Mouse (Mus musculus) A20 (cell line): ENCODE data around the gene Esrrg.

Experiments used
- DNase-seq: peaks from one replicate; pipeline ENCODE4 v3.0.0-alpha.2; 2011; ENCODE audit warnings: low read depth, low spot score

The Esrrg gene

DNA sequence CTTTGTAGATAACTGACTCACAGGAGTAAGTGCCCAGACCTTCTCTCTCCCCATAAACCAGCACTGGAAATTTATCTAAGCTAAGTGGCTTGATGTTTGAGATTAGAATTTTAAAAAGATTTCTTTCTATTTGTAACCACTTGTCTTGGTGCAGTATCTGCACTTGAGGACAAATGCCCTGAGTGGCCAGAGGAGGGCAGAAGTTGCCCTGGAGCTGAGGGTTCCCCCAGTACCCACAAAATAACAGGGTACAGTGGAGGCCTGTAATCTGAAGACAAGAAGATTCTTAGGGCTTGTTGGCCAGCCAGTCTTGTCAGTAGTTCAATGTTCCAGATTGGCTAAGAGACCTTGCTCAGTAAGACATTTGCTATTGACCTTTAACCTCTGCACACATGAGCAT, 461.3 kb downstream of the Esrrg start:
- no peak for DNase-seq

DNA sequence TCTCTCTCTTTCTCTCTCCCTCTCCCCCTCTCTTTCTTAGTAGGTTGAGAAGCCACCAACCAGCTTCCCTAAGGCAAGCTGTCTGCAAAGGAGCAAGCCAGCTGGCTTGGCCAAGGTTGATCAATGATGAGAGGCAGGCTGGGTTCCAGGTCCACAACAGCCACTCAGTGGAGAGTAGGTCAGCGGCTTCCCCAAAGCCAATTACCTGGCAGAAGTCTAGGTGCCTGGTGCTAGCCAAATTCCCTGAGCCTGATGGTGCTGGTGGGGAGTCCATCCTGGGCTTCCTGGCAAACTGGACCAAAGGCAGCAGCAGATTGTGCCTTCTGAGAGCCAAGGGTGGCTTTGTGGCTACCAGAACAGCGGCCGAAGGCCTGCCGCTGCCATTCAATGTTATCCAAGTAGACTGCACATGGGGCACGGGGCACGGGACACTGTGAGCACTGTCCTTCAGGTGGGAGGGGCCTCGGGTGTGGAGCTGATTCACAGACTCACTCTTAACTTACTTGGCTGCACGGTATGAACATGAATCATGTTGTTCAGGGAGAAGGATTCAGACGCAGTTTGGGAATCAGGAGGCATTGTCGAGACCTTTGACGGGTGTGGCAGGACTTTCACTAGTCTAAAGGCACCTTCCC, 469.1 kb downstream of the Esrrg start:
- no peak for DNase-seq

DNA sequence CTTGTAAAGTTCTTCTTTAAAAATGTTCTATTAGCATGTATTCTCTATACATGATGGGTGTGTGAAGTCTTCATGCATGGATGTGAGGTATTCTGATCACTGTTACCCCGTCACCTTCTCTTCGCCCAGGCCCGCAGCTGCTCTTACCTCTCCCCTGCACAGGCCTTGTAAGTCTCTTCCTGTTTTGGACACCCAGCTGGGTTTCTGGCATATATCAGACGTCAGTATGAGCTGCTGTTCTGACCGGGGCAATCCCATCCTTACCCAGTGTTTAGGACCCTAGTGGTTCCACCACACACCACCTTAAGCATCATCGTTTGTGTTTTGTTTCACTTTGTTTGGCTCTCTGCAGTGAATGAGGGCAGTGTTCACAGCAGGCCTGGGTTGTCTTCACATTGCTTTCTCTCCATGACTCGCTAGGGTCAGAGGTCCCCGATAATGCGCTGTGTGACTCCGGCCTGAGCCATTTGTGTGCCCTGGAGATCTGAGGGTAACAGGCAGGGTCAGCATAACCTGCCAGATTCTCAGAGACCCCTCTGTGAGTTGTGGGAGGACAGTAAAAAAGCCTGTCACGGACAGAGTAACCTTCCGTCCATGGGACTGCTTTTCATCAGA, 471.8 kb downstream of the Esrrg start:
- DNase-seq: no peak

DNA sequence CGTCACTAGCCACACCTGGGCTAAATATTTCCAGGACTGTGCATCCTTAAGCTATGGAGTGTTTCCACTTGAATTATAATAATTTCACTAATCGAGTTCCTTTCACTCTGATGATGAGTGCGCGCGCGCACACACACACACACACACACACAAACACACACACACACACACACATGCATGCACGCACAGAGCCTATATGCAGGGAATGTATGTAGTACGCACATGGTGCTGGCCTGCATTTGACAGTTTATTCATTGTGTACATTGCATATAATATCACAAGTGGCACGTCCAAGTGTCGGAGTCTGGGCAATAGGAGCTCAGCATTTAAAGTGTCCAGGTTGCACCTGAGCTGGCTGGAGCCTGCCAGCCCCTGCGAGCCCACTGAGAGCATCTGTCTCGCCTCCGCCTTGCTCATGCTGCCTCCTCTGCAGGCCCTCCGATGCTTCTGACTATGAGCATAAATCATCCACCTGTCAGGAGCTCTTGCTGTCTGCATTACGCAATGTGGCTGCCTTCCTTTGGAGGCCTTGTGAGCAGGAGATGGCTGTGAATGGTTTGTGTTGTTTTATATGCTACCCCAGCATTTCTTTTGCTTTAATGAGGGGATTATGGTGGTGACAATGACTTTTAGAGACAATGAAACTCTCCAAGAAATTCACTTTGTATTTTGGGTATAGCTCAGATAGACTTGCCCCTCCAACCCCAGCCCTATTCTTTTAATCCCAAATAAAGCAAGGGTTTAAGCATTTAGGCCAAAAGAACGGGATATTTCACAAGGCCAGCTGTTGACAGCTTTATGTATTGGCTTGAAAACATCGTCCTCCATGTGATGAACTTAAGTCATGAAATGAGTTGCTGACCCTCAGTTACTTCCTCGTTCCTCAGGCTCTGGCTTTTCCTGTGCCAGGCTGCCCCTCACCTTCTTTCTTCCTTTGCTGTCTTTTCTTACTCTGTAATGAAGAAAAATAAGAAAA, 474.4 kb downstream of the Esrrg start:
- no peak for DNase-seq

GRCm38 (mm10) chr1:188085116-188085879, 476.7 kb downstream of the Esrrg start:
- DNase-seq: no peak

DNA sequence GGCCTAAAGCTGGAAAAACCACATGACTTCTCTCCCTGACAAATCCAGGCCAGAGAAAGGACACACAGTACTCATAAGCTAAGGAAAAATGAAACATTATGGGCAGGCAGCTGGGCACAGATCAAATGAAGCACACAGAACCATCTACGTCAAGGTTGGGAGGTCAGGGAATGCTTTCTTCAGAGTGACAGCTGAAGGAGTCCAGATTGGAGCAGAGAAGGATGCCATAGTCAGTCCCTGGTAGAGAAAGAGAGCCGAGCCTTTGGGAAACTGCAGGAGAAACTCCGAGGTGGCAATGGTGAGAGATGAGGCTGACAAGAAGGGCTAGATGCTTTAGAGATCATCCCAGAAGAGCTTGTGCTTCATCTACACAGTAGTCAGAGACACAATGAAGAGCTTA, 485.1 kb downstream of the Esrrg start:
- DNase-seq: no peak

DNA sequence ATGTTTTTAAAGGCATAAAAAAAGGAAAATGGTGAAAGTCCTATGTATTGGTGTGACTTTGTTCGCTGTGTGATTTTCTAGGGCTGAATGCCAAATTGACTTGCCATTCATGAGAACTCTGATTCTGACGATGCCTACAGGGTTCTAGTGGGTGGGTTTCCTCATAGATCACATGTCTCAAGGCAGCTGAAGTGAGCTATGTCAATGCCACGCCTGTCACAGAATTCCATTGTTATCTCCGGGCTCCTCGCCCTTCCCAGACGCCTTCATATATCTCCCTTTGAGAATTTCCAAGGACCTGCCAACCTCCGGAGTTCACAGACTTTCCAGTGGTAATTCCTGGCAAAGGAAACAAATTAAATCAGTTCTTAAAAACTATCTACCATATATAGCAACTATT, 493.2 kb downstream of the Esrrg start:
- DNase-seq: no peak

DNA sequence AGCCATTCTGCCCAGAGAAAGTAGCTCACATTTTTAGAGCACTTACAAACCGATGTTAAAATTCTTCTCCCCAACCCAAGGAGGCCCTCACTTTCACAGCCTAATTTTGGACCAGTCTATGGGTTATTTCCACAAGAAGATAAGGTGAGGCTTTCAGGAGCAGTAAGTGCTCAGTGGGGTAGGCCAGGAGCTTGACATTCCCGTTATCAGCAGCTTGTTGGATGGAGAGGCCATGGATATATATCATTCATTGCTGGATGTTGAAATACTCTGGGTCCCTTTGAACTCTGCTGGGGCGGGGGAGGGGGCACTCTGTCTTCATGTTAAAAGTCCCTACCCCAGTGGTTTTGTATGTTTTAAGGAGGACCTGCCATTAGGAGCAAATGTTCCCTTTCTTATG, 494.6 kb downstream of the Esrrg start:
- no peak for DNase-seq

GRCm38 (mm10) chr1:188105516-188105915, 496.9 kb downstream of the Esrrg start:
- DNase-seq: no peak

DNA sequence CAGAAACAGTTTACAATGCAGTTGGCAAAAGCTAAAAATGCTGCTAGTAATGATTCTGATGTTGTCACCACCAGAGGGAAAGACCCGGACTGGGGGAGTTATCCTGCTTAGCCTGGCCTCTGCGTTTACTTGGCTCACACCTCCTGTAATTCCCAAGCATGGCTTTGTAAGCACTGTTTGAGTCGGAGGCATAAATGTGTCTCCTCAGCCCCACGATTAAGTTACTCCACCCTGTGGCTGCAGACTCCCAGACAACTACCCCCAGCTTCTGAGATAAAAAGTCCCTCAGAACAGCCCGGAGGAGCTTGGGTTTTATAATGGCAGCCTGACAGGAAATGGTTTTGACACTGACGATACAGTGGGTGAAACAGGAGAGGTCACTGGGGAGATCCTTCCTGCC, 499.4 kb downstream of the Esrrg start:
- no peak for DNase-seq

- DNase-seq: no peak
Measured at GRCm38 (mm10) chr1:188111552-188111951, 503.0 kb downstream of the Esrrg start.

DNA sequence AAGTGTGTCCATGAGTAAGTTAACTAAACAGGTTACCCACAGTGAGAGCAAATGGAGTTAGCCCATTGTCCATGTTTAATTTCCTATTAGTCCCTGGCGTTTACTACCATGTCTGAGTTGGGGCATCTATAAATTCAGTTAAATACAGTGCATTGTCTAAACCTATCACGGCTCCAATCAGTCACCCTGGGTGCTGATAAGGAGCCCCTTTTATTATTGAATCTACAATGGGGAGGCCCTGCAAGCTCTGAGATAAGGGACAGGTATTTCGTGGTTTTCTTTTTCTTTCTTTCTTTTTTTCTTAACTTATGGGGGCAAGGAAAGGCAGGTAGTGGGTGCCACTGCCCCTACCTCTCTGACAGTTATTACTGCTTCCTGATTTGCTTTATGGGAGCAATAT, 504.6 kb downstream of the Esrrg start:
- no peak for DNase-seq

DNA sequence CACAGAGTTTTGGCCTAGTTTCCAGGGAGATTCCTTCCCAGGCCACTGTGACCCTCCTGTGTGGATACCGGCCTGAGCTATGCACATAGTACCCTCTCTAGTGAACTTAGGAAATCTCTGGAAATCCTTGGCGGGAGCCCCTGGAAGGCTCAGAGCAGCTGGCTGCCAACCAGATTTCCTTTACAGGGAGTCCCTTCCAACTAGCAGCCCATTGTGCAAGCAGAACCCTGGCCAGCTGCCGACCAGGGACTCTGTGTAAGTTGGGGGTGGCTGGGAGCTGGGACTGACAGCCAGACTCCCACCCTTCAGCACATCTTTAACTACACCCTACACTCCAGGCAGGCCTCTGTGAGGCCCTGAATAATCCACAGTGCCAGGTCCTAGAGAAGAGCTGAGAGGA, 509.5 kb downstream of the Esrrg start:
- no peak for DNase-seq

- no peak for DNase-seq
Measured at GRCm38 (mm10) chr1:188119806-188120205, 511.2 kb downstream of the Esrrg start.

DNA sequence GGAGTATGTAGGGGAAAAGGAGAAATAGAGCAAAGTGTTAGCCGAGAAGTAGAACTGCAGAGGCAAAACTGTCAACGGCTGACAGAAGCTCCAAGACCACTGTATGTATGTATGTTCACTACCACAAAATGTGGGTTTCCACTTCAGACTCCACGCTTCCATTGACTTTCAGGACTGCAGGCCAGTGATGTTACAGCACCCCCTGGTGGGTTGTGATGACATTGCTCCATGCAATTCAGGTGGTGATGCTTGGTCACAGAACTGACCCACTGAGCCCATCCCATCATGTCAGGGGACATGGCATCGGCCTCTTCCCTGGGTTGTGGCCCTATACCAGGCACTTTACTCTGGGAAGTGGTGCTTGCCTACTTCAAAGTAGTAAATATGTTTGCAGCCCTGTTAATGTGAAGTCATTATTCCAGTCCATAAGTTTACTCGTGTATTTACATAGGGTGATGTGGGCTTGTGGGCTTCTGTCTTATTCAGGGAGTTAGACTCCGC, 517.0 kb downstream of the Esrrg start:
- no peak for DNase-seq

GRCm38 (mm10) chr1:188136126-188136525, 527.5 kb downstream of the Esrrg start:
- no peak for DNase-seq

DNA sequence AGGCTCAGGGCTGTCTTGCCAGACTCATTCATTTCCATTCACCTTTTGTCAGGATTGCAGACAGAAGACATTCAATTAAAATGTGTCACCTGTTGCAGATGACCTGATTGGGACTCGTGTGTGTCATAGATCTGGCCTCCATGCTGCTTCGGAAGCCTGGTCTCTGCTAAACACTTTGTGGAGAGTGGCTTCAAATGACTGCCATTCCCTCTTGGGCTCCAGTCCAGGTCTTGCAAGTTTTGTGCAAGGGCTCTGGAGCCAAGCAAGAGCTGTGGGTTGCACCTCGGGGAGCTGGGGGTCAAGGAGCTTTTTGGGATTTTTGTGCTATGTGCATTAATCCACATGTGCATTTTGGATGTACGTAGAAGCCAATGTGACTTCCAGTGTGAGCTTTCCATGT, 530.9 kb downstream of the Esrrg start:
- no peak for DNase-seq

DNA sequence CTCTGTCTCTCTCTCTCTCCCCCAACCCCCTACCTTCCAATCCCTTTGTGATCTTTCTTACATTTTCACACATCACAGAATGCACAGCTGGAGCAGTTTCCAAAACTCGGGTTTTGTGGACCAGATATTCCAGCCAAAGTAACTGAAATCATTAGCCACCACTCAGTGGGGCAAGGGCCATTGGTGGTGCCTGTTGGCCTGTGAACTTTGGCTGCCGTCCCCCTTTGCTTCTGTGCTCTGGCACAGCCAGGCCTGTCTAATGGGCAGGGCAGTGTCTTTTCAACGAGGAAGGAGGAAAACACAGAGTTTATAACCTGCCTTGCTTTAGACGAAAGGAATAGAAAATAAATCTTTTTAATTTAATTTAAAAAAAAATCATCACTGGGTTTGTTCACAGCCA, 531.6 kb downstream of the Esrrg start:
- no peak for DNase-seq

DNA sequence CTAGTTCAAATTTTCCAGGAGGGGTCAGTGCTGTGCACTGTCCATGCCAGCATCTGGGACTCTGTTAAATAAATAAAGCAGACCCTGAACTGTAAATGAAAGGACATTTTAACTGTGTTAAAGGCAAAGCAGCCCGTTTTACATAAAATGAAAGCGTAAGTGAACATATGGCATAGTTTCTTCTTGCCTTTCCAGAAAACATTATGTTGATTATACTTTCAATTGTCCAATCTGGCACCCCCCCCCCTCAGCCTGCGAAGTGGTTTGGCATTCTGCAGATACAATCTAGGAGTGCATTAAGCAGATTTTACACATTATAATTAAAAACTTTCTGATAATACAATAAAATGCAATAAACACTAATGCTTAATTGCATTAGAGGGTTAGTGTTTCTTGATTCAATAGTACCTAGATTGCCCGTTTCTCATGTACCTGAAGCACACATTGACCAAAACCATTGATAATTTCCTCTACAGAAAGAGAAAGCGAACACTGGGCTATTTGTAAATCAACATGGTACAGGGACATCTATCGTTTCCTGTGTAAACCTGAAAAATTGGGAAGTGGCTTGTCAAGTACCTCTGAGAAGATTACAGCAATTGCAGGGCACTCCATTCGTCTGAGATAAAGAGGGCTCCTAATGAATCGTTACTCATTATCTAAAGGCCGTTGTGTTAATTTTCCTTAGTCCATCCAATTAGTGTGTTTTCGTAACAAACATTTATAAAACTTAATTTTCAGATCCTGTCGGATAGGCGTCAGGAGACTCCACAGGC, 539.0 kb downstream of the Esrrg start:
- DNase-seq: no peak

GRCm38 (mm10) chr1:188151066-188151465, 542.5 kb downstream of the Esrrg start:
- DNase-seq: no peak

GRCm38 (mm10) chr1:188152011-188152410, 543.4 kb downstream of the Esrrg start:
- DNase-seq: no peak
